Mouse (Mus musculus) olfactory bulb, adult 2 months (tissue): ENCODE results near the gene Lypd4.

Experiments
- CTCF ChIP-seq: fragments of 200-500 bp; IDR thresholded peaks from 2 replicates; pipeline ENCODE4 v1.5.1; 2012; ENCODE audit warnings: low read depth, mild to moderate bottlenecking, low read length, moderate library complexity; ENCODE audit not compliant: insufficient read depth
- POLR2A ChIP-seq: fragments of 200-500 bp; IDR thresholded peaks from 2 replicates; pipeline ENCODE4 v1.6.1; 2012; ENCODE audit warnings: mild to moderate bottlenecking, low read depth, low read length, moderate library complexity; ENCODE audit not compliant: insufficient read depth

GRCm38 (mm10) chr7:24897959-24898358 lies 28.2 kb upstream of the Lypd4 start:
- no peak for TF ChIP-seq POLR2A
- TF ChIP-seq CTCF = no peak
